Mouse (Mus musculus) neural tube, embryonic 12.5 days (tissue): ENCODE data around the gene Pigh. TPM values are rescaled to one million over a fixed set of nuclear protein-coding genes. Genes with fewer than 3 reads are reported as not detected.

Source experiments
- ATAC-seq: fragments of 200-750 bp; cut with Nextera tagmentation; 2 replicates; pipeline ENCODE4 v1.8.0; 2017; ENCODE audit warnings: low read depth, mild to moderate bottlenecking, moderate TSS enrichment, moderate library complexity; ENCODE audit not compliant: low FRiP score
- H3K27ac ChIP-seq: fragments of 300-500 bp; sonication (generic); 2 replicates; pipeline ENCODE4 v1.5.1; 2016
- H3K27me3 ChIP-seq: fragments of 300-500 bp; sonication (generic); replicated peaks from 2 replicates; pipeline ENCODE4 v1.6.1; 2016; ENCODE audit warnings: mild to moderate bottlenecking
- H3K36me3 ChIP-seq: fragments of 300-500 bp; sonication (generic); 2 replicates; pipeline ENCODE4 v1.6.1; 2016; ENCODE audit warnings: mild to moderate bottlenecking
- H3K4me1 ChIP-seq: fragments of 300-500 bp; sonication (generic); 2 replicates; pipeline ENCODE4 v1.6.1; 2016
- H3K4me2 ChIP-seq: fragments of 300-500 bp; sonication (generic); replicated peaks from 2 replicates; pipeline ENCODE4 v1.6.1; 2016; ENCODE audit warnings: mild to moderate bottlenecking
- H3K4me3 ChIP-seq: fragments of 300-500 bp; sonication (generic); 2 replicates; pipeline ENCODE4 v1.5.1; 2016
- H3K9ac ChIP-seq: fragments of 300-500 bp; sonication (generic); 2 replicates; pipeline ENCODE4 v1.6.1; 2016; ENCODE audit warnings: mild to moderate bottlenecking
- H3K9me3 ChIP-seq: fragments of 300-500 bp; sonication (generic); 2 replicates; pipeline ENCODE4 v1.6.1; 2016; ENCODE audit warnings: mild to moderate bottlenecking
- WGBS: fragments of 180-500 bp; shearing (Covaris S2); methylation state at CpG from one replicate; pipeline ENCODE4 v1.1.7; 2016; 5-methylcytosine and 5-hydroxymethylcytosine counted together
- polyA plus RNA-seq: library from polyadenylated mRNA; unstranded; fragments of >200 nt; fragmentation: Nextera tagmentation; extraction: Ambion mirVana; gene quantifications from 2 replicates; pipeline ENCODE4 v1.2.1, GENCODE M21; 2016

Gene Pigh
- polyA plus RNA-seq: 24.5 and 26.8 TPM in 2 replicates

- Histone ChIP-seq H3K4me3 (peak within 1 kb of the TSS; percentile 94), H3K27ac (no peak within 1 kb of the TSS), H3K4me1 (no peaks in the 10 kb centered on the region; the same call in 1 of the 2 replicates), H3K27me3 (no peaks in the 10 kb centered on the region), H3K36me3 (peaks cover 13% of the 10 kb centered on the region; the same call in 1 of the 2 replicates), H3K9ac (peak within 1 kb of the TSS; percentile 91), H3K4me2 (peak within 1 kb of the TSS; percentile 68), H3K9me3 (no peaks in the 10 kb centered on the region)
- under 1% methylated on average over 53 of the region's 53 CpGs for WGBS
- ATAC-seq: peak; percentile 96
These were observed at the start of gene Pigh for GRCm38 (mm10) chr12:79089182-79089812. Pigh (minus strand) TSS chr12:79089651.

- no peak overlapping the region for H3K4me3 ChIP-seq
- H3K36me3 ChIP-seq: no peaks in the 10 kb centered on the region
- ATAC-seq: no peak
- H3K9me3 ChIP-seq: no peaks in the 10 kb centered on the region
- no peaks in the 10 kb centered on the region for H3K4me1 ChIP-seq
- H3K9ac ChIP-seq: no peak overlapping the region
- no peaks in the 10 kb centered on the region for H3K27me3 ChIP-seq
- no peak overlapping the region for H3K27ac ChIP-seq
- H3K4me2 ChIP-seq: no peak overlapping the region
These were observed 49.5 kb upstream of the Pigh start for GRCm38 (mm10) chr12:79138999-79139398.

GRCm38 (mm10) chr12:79136949-79137348 lies 47.5 kb upstream of the Pigh start:
- no peak for ATAC-seq
- 74% methylated on average over 7 of the region's 7 CpGs for WGBS
- no peak overlapping the region for H3K4me2 ChIP-seq

GRCm38 (mm10) chr12:79135105-79135504 lies 45.7 kb upstream of the Pigh start:
- Histone ChIP-seq H3K4me3 (no peak overlapping the region), H3K4me2 (no peak overlapping the region), H3K27ac (no peak overlapping the region), H3K9ac (no peak overlapping the region), H3K27me3 (peaks cover 34% of the 10 kb centered on the region), H3K4me1 (peaks cover 9% of the 10 kb centered on the region; the same call in 1 of the 2 replicates), H3K36me3 (no peaks in the 10 kb centered on the region), H3K9me3 (no peaks in the 10 kb centered on the region)
- no peak for ATAC-seq
- 44% methylated on average over 4 of the region's 4 CpGs for WGBS

More at GRCm38 (mm10) chr12:79136949-79137348, 47.5 kb upstream of the Pigh start:
- Histone ChIP-seq H3K27ac (no peak overlapping the region), H3K9me3 (no peaks in the 10 kb centered on the region), H3K4me1 (no peaks in the 10 kb centered on the region), H3K4me3 (no peak overlapping the region), H3K9ac (no peak overlapping the region), H3K27me3 (peaks cover 16% of the 10 kb centered on the region), H3K36me3 (no peaks in the 10 kb centered on the region)

- no peak overlapping the region for H3K27ac ChIP-seq
- peaks cover 9% of the 10 kb centered on the region; the same call in 1 of the 2 replicates for H3K4me1 ChIP-seq
- peaks cover 37% of the 10 kb centered on the region for H3K27me3 ChIP-seq
- H3K9ac ChIP-seq: no peak overlapping the region
- H3K4me3 ChIP-seq: no peak overlapping the region
- no peak overlapping the region for H3K4me2 ChIP-seq
- ATAC-seq: no peak
- H3K36me3 ChIP-seq: no peaks in the 10 kb centered on the region
- WGBS: 56% methylated on average over 8 of the region's 8 CpGs
- no peaks in the 10 kb centered on the region for H3K9me3 ChIP-seq
These were observed 45.2 kb upstream of the Pigh start for GRCm38 (mm10) chr12:79134676-79135075.

GRCm38 (mm10) chr12:79131706-79132460 lies 42.4 kb upstream of the Pigh start:
- WGBS: 32% methylated on average over 5 of the region's 5 CpGs
- peak overlapping the region; percentile 53; the same call in 1 of the 2 replicates for H3K9ac ChIP-seq
- ATAC-seq: no peak

GRCm38 (mm10) chr12:79131178-79131675 lies 41.8 kb upstream of the Pigh start:
- peaks cover 9% of the 10 kb centered on the region; the same call in 1 of the 2 replicates for H3K4me1 ChIP-seq
- H3K4me2 ChIP-seq: peak overlapping the region; percentile 74
- peak overlapping the region; percentile 45 for H3K4me3 ChIP-seq
- H3K9ac ChIP-seq: peak overlapping the region; percentile 53
- no peaks in the 10 kb centered on the region for H3K9me3 ChIP-seq
- no peak overlapping the region for H3K27ac ChIP-seq
- ATAC-seq: peak; percentile 48; the same call in 1 of the 2 replicates
- peaks cover 40% of the 10 kb centered on the region for H3K27me3 ChIP-seq
- under 1% methylated on average over 22 of the region's 22 CpGs for WGBS
- H3K36me3 ChIP-seq: no peaks in the 10 kb centered on the region

More at GRCm38 (mm10) chr12:79131706-79132460, 42.4 kb upstream of the Pigh start:
- Histone ChIP-seq H3K4me2 (peak overlapping the region; percentile 74), H3K27me3 (peaks cover 40% of the 10 kb centered on the region), H3K9me3 (no peaks in the 10 kb centered on the region), H3K4me3 (peak overlapping the region; percentile 45), H3K4me1 (peaks cover 9% of the 10 kb centered on the region; the same call in 1 of the 2 replicates), H3K36me3 (no peaks in the 10 kb centered on the region), H3K27ac (no peak overlapping the region)

GRCm38 (mm10) chr12:79130299-79131177 lies 41.1 kb upstream of the Pigh start, which contains the start of gene Arg2:
Arg2 (plus strand) TSS chr12:79130777.
- peak within 1 kb of the TSS; percentile 45 for H3K4me3 ChIP-seq
- no peaks in the 10 kb centered on the region for H3K36me3 ChIP-seq
- H3K4me2 ChIP-seq: peak within 1 kb of the TSS; percentile 74
- H3K27ac ChIP-seq: no peak within 1 kb of the TSS
- ATAC-seq: peak; percentile 93
- H3K27me3 ChIP-seq: peaks cover 40% of the 10 kb centered on the region
- H3K4me1 ChIP-seq: peaks cover 9% of the 10 kb centered on the region; the same call in 1 of the 2 replicates
- WGBS: under 1% methylated on average over 47 of the region's 47 CpGs
- H3K9me3 ChIP-seq: no peaks in the 10 kb centered on the region
- H3K9ac ChIP-seq: peak within 1 kb of the TSS; percentile 53

- Histone ChIP-seq H3K9ac (no peak overlapping the region), H3K9me3 (no peaks in the 10 kb centered on the region), H3K4me3 (no peak overlapping the region), H3K4me1 (no peaks in the 10 kb centered on the region), H3K4me2 (no peak overlapping the region), H3K27me3 (no peaks in the 10 kb centered on the region), H3K27ac (no peak overlapping the region), H3K36me3 (no peaks in the 10 kb centered on the region)
- no peak for ATAC-seq
- 36% methylated on average over 3 of the region's 3 CpGs for WGBS
These were observed 33.4 kb upstream of the Pigh start for GRCm38 (mm10) chr12:79122820-79123219.

GRCm38 (mm10) chr12:79118991-79119390 lies 29.5 kb upstream of the Pigh start:
- no peak overlapping the region for H3K4me3 ChIP-seq
- ATAC-seq: no peak
- H3K4me1 ChIP-seq: no peaks in the 10 kb centered on the region
- 85% methylated on average over 4 of the region's 4 CpGs for WGBS
- H3K9me3 ChIP-seq: no peaks in the 10 kb centered on the region
- no peaks in the 10 kb centered on the region for H3K27me3 ChIP-seq
- H3K36me3 ChIP-seq: no peaks in the 10 kb centered on the region
- no peak overlapping the region for H3K9ac ChIP-seq
- no peak overlapping the region for H3K4me2 ChIP-seq
- no peak overlapping the region for H3K27ac ChIP-seq

GRCm38 (mm10) chr12:79105312-79105711 lies 15.9 kb upstream of the Pigh start:
- Histone ChIP-seq H3K27me3 (no peaks in the 10 kb centered on the region), H3K27ac (no peak overlapping the region), H3K4me1 (no peaks in the 10 kb centered on the region), H3K9ac (no peak overlapping the region), H3K4me2 (no peak overlapping the region), H3K4me3 (no peak overlapping the region), H3K36me3 (no peaks in the 10 kb centered on the region), H3K9me3 (no peaks in the 10 kb centered on the region)
- ATAC-seq: no peak
- 83% methylated on average over 5 of the region's 5 CpGs for WGBS
